Mouse (Mus musculus): Measurements from ENCODE around the gene Myl4. TPM values are rescaled to one million over a fixed set of nuclear protein-coding genes. Genes with fewer than 3 reads are reported as not detected.
"Not testable (repeated sequence)": the region's sequence is repeated elsewhere in the genome, so short reads cannot be mapped to it uniquely, and the experiment has no call there.

Gene Myl4
- total RNA-seq, 1 experiment, result 9.1 TPM

DNA sequence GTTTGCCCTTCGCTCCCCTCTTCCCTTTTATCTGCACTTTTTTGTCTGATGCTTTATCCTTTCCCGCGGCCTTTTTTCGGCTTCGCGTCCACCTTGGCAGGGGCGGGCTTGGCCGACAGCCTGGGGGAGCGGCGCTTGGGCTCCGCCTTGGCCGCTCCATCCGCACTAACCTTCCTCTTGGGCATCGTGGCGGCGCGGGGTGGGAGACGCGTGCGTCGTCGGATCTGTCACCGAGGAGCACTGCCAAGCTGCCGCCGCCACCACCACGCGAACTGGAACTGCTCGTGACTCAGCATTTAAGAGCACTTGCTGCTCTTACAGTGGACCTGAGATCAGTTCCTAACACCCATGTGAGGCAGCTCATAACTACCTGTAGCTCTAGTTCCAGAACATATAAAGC is 20.9 kb downstream of the Myl4 start:
- H3K9me3 ChIP-seq (ENCODE audit: control insufficient read depth, insufficient read depth, low read depth, low read length); DNase-seq (ENCODE audit: low read depth, low spot score); H3K36me3 ChIP-seq (ENCODE audit: control insufficient read depth, insufficient read depth, low read length, poor library complexity, severe bottlenecking); in situ Hi-C loops (cut with MboI; ENCODE audit: low sequenced_read_pairs in 2 of 2, unreplicated experiment in 2 of 2); H3K4me1 ChIP-seq (ENCODE audit: control insufficient read depth in 2 of 2, insufficient read depth in 2 of 2, low read length in 2 of 2, poor library complexity in 1 of 2); H3K27ac ChIP-seq (ENCODE audit: insufficient read depth, low read depth, low read length, poor library complexity, severe bottlenecking): not testable (repeated sequence)
- peak; percentile 76 for TF ChIP-seq MAFK (IDR thresholded peaks at IDR 0.05; ENCODE audit: insufficient read depth, low read depth, low read length)
- Histone ChIP-seq H3K9ac (ENCODE audit: insufficient read depth, low read depth, low read length, poor library complexity, severe bottlenecking) (peak overlapping the region; percentile 41), H3K4me3 (ENCODE audit: insufficient read depth in 1 of 2, low read depth in 1 of 2, low read length in 2 of 2, poor library complexity in 1 of 2, severe bottlenecking in 1 of 2) (peak overlapping the region; percentile 41 to 56; a peak in 3 of 4 replicates)

DNA sequence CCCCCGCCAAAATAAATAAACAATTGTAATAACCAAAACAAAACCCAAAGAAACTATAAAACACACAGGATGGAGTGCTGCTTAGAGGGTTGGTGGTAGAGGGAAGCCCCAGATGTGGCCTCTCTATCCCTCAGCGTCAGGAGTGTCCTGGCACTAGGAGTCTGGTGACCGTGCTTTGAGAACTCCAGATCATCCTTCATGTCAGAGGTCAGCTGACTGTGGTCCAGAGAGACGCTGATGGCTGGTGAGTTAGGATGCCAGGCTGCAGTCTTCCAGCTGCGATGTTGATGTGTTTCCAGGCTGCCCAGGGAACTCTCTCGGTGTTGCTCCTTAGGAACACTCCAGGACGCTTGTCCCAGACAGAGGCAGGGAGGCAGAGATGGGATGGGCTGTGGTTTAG is 21.6 kb downstream of the Myl4 start:
- in situ Hi-C loops (cut with MboI; ENCODE audit: low sequenced_read_pairs in 2 of 2, unreplicated experiment in 2 of 2), result no loop called here
- H3K4me1 ChIP-seq (ENCODE audit: control insufficient read depth in 2 of 2, insufficient read depth in 2 of 2, low read length in 2 of 2, poor library complexity in 1 of 2), result no peaks in the 10 kb centered on the region
- TF ChIP-seq HCFC1 (IDR thresholded peaks at IDR 0.05; ENCODE audit: borderline replicate concordance, insufficient read depth, low read length) (no peak), ZNF384 (IDR thresholded peaks at IDR 0.05; ENCODE audit: low read depth, low read length) (no peak), ZC3H11A (IDR thresholded peaks at IDR 0.05; ENCODE audit: borderline replicate concordance, low read depth, low read length) (no peak), MAFK (IDR thresholded peaks at IDR 0.05; ENCODE audit: insufficient read depth, low read depth, low read length) (no peak), CHD2 (IDR thresholded peaks at IDR 0.05; ENCODE audit: low read depth, low read length) (no peak)
- no peak for DNase-seq (ENCODE audit: low read depth, low spot score)
- H3K9me3 ChIP-seq (ENCODE audit: control insufficient read depth, insufficient read depth, low read depth, low read length), result no peaks in the 10 kb centered on the region
- no peak overlapping the region for H3K27ac ChIP-seq (ENCODE audit: insufficient read depth, low read depth, low read length, poor library complexity, severe bottlenecking)
- no peak overlapping the region for H3K9ac ChIP-seq (ENCODE audit: insufficient read depth, low read depth, low read length, poor library complexity, severe bottlenecking)
- no peak overlapping the region for H3K4me3 ChIP-seq (ENCODE audit: insufficient read depth in 1 of 2, low read depth in 1 of 2, low read length in 2 of 2, poor library complexity in 1 of 2, severe bottlenecking in 1 of 2)
- no peaks in the 10 kb centered on the region for H3K36me3 ChIP-seq (ENCODE audit: control insufficient read depth, insufficient read depth, low read length, poor library complexity, severe bottlenecking)

DNA sequence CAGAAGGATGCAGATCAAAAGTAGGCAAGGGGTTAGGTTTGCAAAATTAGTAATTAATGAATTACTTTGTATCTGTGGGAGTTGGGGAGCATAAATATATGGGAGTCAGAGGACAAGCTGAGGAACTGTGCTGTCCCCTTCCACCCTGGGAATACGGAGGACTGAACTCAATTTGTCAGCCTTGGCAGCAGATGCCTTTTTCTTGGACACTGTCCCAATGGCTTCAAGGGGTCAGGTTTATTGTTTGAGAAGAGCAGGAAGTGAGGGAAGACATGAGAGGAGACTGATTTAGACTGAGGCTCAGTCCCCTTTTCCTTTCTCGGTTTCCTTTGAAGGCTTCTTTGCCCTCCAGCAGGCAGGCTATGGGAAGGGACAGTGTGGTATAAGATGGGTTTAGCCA is 22.1 kb downstream of the Myl4 start:
- no peak for DNase-seq (ENCODE audit: low read depth, low spot score)
- H3K36me3 ChIP-seq (ENCODE audit: control insufficient read depth, insufficient read depth, low read length, poor library complexity, severe bottlenecking), result no peaks in the 10 kb centered on the region
- no peaks in the 10 kb centered on the region for H3K4me1 ChIP-seq (ENCODE audit: control insufficient read depth in 2 of 2, insufficient read depth in 2 of 2, low read length in 2 of 2, poor library complexity in 1 of 2)
- in situ Hi-C loops (cut with MboI; ENCODE audit: low sequenced_read_pairs in 2 of 2, unreplicated experiment in 2 of 2), result no loop called here
- no peaks in the 10 kb centered on the region for H3K9me3 ChIP-seq (ENCODE audit: control insufficient read depth, insufficient read depth, low read depth, low read length)
- H3K27ac ChIP-seq (ENCODE audit: insufficient read depth, low read depth, low read length, poor library complexity, severe bottlenecking), result no peak overlapping the region
- TF ChIP-seq MAFK (IDR thresholded peaks at IDR 0.05; ENCODE audit: insufficient read depth, low read depth, low read length) (no peak), CHD2 (IDR thresholded peaks at IDR 0.05; ENCODE audit: low read depth, low read length) (no peak), ZC3H11A (IDR thresholded peaks at IDR 0.05; ENCODE audit: borderline replicate concordance, low read depth, low read length) (no peak), HCFC1 (IDR thresholded peaks at IDR 0.05; ENCODE audit: borderline replicate concordance, insufficient read depth, low read length) (no peak), ZNF384 (IDR thresholded peaks at IDR 0.05; ENCODE audit: low read depth, low read length) (no peak)
- H3K9ac ChIP-seq (ENCODE audit: insufficient read depth, low read depth, low read length, poor library complexity, severe bottlenecking), result no peak overlapping the region
- H3K4me3 ChIP-seq (ENCODE audit: insufficient read depth in 1 of 2, low read depth in 1 of 2, low read length in 2 of 2, poor library complexity in 1 of 2, severe bottlenecking in 1 of 2), result no peak overlapping the region

DNA sequence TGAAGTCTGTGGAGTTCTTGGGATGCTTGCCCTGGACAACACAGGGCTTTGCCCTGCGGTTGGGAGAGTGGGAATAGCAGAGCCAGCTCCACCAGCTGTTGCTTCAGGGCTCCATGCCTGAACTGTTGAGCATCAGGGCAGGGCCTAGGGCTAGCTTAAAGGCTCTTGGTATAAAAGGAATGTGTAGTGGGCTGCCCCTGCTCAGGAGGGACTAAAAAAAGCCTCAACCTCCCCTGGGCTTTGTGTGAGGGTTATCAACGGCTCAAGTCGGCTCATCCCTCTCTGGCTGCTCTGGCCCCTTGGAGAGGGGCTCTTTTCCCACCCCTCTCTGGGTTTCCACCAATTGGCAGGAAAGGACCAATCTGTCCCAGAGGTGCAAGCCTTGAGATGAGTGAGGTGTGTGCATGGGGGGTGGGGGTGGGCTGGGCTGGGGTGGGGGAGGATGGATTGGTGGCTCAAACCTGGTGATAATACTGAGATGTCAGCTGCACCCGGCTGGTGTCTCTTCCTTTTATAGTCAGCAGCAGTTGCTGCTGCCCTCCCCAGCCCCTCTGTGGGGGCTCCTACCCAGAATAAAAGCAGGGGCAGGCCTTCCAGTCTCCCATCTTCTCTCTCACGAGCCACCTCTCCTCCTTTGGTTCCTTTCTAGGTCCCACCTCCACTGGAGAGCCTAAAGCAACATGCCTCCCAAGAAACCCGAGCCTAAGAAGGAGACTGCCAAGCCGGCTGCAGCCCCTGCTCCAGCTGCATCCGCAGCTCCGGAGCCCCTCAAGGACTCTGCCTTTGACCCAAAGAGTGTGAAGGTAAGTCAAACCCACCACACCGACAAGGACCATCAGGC is 26.5 kb downstream of the Myl4 start:
- no peak for DNase-seq (ENCODE audit: low read depth, low spot score)
- Histone ChIP-seq H3K4me1 (ENCODE audit: control insufficient read depth in 2 of 2, insufficient read depth in 2 of 2, low read length in 2 of 2, poor library complexity in 1 of 2) (peaks cover 0 to 2% of the 10 kb centered on the region in 2 experiments; a peak in 1 of 4 replicates), H3K36me3 (ENCODE audit: control insufficient read depth, insufficient read depth, low read length, poor library complexity, severe bottlenecking) (no peaks in the 10 kb centered on the region), H3K9me3 (ENCODE audit: control insufficient read depth, insufficient read depth, low read depth, low read length) (no peaks in the 10 kb centered on the region), H3K9ac (ENCODE audit: insufficient read depth, low read depth, low read length, poor library complexity, severe bottlenecking) (no peak overlapping the region), H3K4me3 (ENCODE audit: insufficient read depth in 1 of 2, low read depth in 1 of 2, low read length in 2 of 2, poor library complexity in 1 of 2, severe bottlenecking in 1 of 2) (no peak overlapping the region), H3K27ac (ENCODE audit: insufficient read depth, low read depth, low read length, poor library complexity, severe bottlenecking) (no peak overlapping the region)
- TF ChIP-seq HCFC1 (IDR thresholded peaks at IDR 0.05; ENCODE audit: borderline replicate concordance, insufficient read depth, low read length) (no peak), CHD2 (IDR thresholded peaks at IDR 0.05; ENCODE audit: low read depth, low read length) (no peak), ZC3H11A (IDR thresholded peaks at IDR 0.05; ENCODE audit: borderline replicate concordance, low read depth, low read length) (no peak), ZNF384 (IDR thresholded peaks at IDR 0.05; ENCODE audit: low read depth, low read length) (no peak), MAFK (IDR thresholded peaks at IDR 0.05; ENCODE audit: insufficient read depth, low read depth, low read length) (no peak)
- in situ Hi-C loops (cut with MboI; ENCODE audit: low sequenced_read_pairs in 2 of 2, unreplicated experiment in 2 of 2), result no loop called here
